Mouse (Mus musculus): ENCODE results near the gene Pik3cb.
A peak's percentile ranks its signal among the peaks of the same experiment; 100 is the strongest.

Gene Pik3cb

GRCm38 (mm10) chr9:99081308-99081707, 59.1 kb downstream of the Pik3cb start:
- no peak for DNase-seq

- DNase-seq: no peak
Measured at GRCm38 (mm10) chr9:99080657-99081056, 59.8 kb downstream of the Pik3cb start.

GRCm38 (mm10) chr9:99074462-99074861, 66.0 kb downstream of the Pik3cb start:
- DNase-seq: no peak

- peak in 1 of 2 experiments; percentile 8 for DNase-seq
Measured at GRCm38 (mm10) chr9:99072538-99072937, 67.9 kb downstream of the Pik3cb start.

GRCm38 (mm10) chr9:99065311-99065710, 75.1 kb downstream of the Pik3cb start:
- no peak for DNase-seq

GRCm38 (mm10) chr9:99064216-99064615, 76.2 kb downstream of the Pik3cb start:
- no peak for DNase-seq

- peak; percentile 75 to 82 for DNase-seq
Measured at GRCm38 (mm10) chr9:99062544-99062943, 77.9 kb downstream of the Pik3cb start.

- DNase-seq: no peak
Measured at GRCm38 (mm10) chr9:99057751-99058150, 82.7 kb downstream of the Pik3cb start.

GRCm38 (mm10) chr9:99049760-99050159, 90.7 kb downstream of the Pik3cb start:
- no peak for DNase-seq

- DNase-seq: peak; percentile 57 to 65
Measured at GRCm38 (mm10) chr9:99048724-99049250, 91.6 kb downstream of the Pik3cb start.

GRCm38 (mm10) chr9:99044761-99045160, 95.7 kb downstream of the Pik3cb start:
- no peak for DNase-seq

GRCm38 (mm10) chr9:99042641-99043040, 97.8 kb downstream of the Pik3cb start:
- DNase-seq: no peak

- DNase-seq: no peak
Measured at GRCm38 (mm10) chr9:99041994-99042393, 98.4 kb downstream of the Pik3cb start.

GRCm38 (mm10) chr9:99035575-99035974, 104.8 kb downstream of the Pik3cb start, which contains the start of gene Gm1123:
Gene Gm1123 (minus strand): TSS chr9:99035715.
- DNase-seq: no peak

- no peak for DNase-seq
Measured at GRCm38 (mm10) chr9:99034111-99034510, 106.3 kb downstream of the Pik3cb start.

GRCm38 (mm10) chr9:99032031-99032430, 108.4 kb downstream of the Pik3cb start:
- no peak for DNase-seq

GRCm38 (mm10) chr9:99021751-99022150, 118.7 kb downstream of the Pik3cb start:
- no peak for DNase-seq

- no peak for DNase-seq
Measured at GRCm38 (mm10) chr9:99021166-99021565, 119.3 kb downstream of the Pik3cb start.

- no peak for DNase-seq
Measured at GRCm38 (mm10) chr9:99017679-99018078, 122.7 kb downstream of the Pik3cb start.

GRCm38 (mm10) chr9:99016759-99017158, 123.7 kb downstream of the Pik3cb start:
- no peak for DNase-seq

- no peak for DNase-seq
Measured at GRCm38 (mm10) chr9:99016301-99016700, 124.1 kb downstream of the Pik3cb start.

- no peak for DNase-seq
Measured at GRCm38 (mm10) chr9:99009898-99010199, 130.6 kb downstream of the Pik3cb start.

GRCm38 (mm10) chr9:99009069-99009897, 131.1 kb downstream of the Pik3cb start:
- no peak for DNase-seq

GRCm38 (mm10) chr9:99001326-99001725, 139.1 kb downstream of the Pik3cb start:
- no peak for DNase-seq

- DNase-seq: no peak
Measured at GRCm38 (mm10) chr9:98999881-99000339, 140.5 kb downstream of the Pik3cb start.
